Mouse (Mus musculus): ENCODE data around the gene Gm28557. TPM values are rescaled to one million over a fixed set of nuclear protein-coding genes. Genes with fewer than 3 reads are reported as not detected.

The Gm28557 gene
- polyA plus RNA-seq (2012; rRNA removed) = 3.1 and 4.4 TPM in 2 replicates

DNA sequence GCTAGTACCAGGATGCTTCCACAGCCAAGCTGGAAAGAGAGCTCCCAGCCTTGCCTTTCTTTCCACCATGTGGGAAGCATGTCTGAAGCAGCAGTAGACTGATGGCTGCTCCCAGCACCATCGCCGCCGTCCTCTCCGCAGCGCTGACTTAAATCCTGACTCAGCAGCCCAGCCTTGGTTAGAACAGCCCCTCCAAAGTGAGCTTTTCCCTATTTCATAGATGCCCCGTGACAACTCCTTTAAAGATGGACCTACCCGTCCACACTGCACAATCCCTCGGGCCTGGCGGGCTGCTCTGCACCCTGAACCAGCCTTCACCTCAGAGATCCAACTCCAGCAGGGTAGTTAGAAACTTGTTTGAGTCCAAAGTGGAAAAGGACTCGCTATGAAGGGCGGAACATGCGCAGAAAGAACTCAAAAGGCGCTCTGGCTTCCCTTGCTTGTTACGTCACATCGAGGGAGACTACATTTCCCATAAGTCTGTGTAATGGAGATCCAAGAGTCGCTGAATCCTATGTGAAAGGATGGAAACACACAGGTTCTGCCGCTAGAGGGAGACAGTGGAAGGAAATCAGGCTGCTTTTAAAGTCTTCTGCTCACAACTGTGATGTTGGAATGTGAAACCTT lies at the start of gene Gm28557:
Gene Gm28557 (minus strand): TSS at position 411 of the 627 bp plus-strand sequence.

DNA sequence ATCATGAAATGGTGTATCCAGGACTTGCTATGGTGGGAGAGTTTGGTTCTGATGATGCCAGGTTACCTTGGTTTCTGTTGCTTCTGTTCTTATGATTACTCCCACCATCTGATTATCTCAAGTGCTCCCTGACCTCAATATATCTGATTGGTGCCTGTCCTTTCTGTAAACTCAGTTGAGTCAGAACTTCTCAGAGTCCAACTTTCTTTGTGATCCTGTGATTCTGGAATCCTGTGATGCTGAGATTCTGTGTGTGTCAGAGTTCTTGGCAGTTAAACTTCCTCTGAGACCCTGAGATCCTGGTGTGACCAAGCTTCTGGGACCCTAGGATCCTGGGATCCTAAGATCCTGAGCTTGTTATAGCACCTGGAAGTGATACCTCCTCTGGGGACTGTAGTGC lies 13.0 kb upstream of the Gm28557 start, which contains the start of gene Zfp759:
Gene Zfp759 (plus strand): TSS at position 301 of the 400 bp plus-strand sequence.

DNA sequence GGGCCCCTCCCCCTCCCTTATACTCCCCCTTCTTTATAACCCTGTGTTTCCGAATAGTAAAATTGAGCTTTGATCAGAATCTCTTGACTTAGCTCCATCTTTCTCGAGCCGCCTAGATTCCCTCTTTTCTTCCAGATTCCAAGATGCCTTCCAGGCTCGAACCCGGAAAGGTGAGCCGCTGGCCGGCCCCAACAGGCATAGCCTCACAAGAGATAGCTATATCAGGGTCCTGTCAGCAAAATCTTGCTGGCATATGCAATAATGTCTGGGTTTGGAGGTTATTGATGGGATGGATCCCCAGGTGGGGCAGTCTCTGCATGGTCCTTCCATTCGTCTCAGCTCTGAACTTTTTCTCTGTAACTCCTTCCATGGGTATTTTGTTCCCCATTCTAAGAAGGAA lies 7.8 kb upstream of the Gm28557 start, which contains the start of gene Rslcan18:
Gene Rslcan18 (minus strand): TSS at position 101 of the 400 bp plus-strand sequence.

DNA sequence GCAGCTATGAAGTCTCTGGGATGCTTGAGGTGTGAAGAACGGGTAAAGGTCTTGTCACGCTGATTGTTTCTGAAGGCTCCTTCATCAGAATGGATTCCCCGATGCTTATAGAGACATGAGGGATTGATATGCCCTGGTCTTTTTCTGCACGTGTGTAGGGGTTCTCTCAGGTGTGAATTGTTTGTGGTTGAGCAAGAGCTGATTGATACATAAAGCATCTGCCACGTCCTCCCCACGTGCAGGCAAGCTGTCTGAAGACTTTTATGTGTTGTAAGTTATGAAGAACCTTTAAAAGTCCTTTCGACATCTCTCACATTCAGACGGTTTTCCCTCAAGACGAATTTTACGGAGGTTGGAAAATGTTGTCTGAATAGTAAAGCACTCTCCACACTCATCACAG lies 10.5 kb downstream of the Gm28557 start, which contains the start of gene Zfp708:
Gene Zfp708 (minus strand): TSS at position 101 of the 400 bp plus-strand sequence.

DNA sequence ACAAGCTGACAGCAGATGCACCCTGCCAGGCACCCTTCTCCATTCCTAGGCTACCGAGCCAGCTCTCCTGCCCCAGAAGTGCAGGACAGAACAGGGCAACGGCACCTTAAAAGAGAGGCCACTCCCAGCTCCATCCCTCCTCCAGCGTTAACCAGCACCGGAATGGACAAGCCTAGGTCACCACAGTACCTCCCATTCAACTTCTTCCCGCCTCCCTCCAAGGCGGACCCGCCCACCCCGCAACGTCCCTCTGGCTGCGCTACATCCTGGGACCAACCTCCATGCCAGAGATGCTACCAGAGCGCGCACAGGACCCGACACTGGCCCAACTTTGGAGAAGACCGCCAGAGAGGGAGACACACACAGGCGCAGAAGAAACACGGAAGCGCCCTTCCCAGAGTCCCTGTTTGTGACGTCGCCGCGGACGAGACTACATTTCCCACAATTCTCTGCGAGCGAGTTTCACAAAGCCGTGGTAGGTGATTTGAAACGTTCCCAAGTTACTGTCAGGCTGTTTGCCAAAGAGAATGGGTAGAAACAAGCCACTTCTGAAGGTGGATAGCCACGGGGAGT lies 47.5 kb downstream of the Gm28557 start, which contains the start of gene Zfp712:
Gene Zfp712 (minus strand): TSS at position 385 of the 573 bp plus-strand sequence.

Other genes starting within 250 kb of the Gm28557 start
- gene Gm10767, start 203.7 kb downstream of the Gm28557 start, polyA plus RNA-seq (2012; rRNA removed) = 0.73 and 1.4 TPM in 2 replicates
- gene Zfp712, start 47.4 kb downstream of the Gm28557 start, polyA plus RNA-seq (2012; rRNA removed) = 1.5 and 2.7 TPM in 2 replicates
- 2.9 and 5.6 TPM in 2 replicates for gene Zfp708, start 10.6 kb downstream of the Gm28557 start, polyA plus RNA-seq (2012; rRNA removed)
- gene Rslcan18, start 7.7 kb upstream of the Gm28557 start, polyA plus RNA-seq (2012; rRNA removed) = 0.23 and 0.35 TPM in 2 replicates
- gene Zfp759, start 13.1 kb upstream of the Gm28557 start, polyA plus RNA-seq (2012; rRNA removed) = 0.94 and 2.3 TPM in 2 replicates
- gene Rsl1, start 64.6 kb upstream of the Gm28557 start, polyA plus RNA-seq (2012; rRNA removed) = 5.2 and 8.7 TPM in 2 replicates
- 0.67 and 1.3 TPM in 2 replicates for gene Zfp455, start 85.9 kb upstream of the Gm28557 start, polyA plus RNA-seq (2012; rRNA removed)
- 1.5 and 2.2 TPM in 2 replicates for gene Zfp458, start 169.9 kb upstream of the Gm28557 start, polyA plus RNA-seq (2012; rRNA removed)
- 1.2 and 2.0 TPM in 2 replicates for gene Zfp457, start 197.9 kb upstream of the Gm28557 start, polyA plus RNA-seq (2012; rRNA removed)
- gene Zfp595, start 224.0 kb upstream of the Gm28557 start, polyA plus RNA-seq (2012; rRNA removed) = 1.5 and 3.2 TPM in 2 replicates